Mouse (Mus musculus) MEL (cell line): ENCODE results near the gene Slc24a4.

ENCODE experiments used
- CHD2 ChIP-seq: IDR thresholded peaks from 2 replicates; pipeline ENCODE4 v1.6.1; 2011; ENCODE audit warnings: low read length, improper control_type of control experiment
- CTCF ChIP-seq, 3 experiments: IDR thresholded peaks in 2 of 3; conservative IDR thresholded peaks in 1 of 3; 2 replicates each; pipeline ENCODE4 v1.5.1; 2011 to 2012; ENCODE audit warnings: low read length in 3 of 3, low read depth in 2 of 3, mild to moderate bottlenecking in 2 of 3, improper control_type of control experiment in 1 of 3, inconsistent platforms in 1 of 3, mixed read lengths in 1 of 3, moderate library complexity in 1 of 3; ENCODE audit not compliant: control insufficient read depth in 1 of 3, insufficient read depth in 1 of 3, poor library complexity in 1 of 3, severe bottlenecking in 1 of 3
- EP300 ChIP-seq, 2 experiments: IDR thresholded peaks; 2 replicates each; pipeline ENCODE4 v1.6.1; 2011; ENCODE audit warnings: improper control_type of control experiment in 2 of 2, low read length in 2 of 2, low read depth in 1 of 2, mild to moderate bottlenecking in 1 of 2
- GATA1 ChIP-seq: IDR thresholded peaks from 2 replicates; pipeline ENCODE4 v1.6.1; 2011; ENCODE audit warnings: low read depth, low read length, improper control_type of control experiment
- JUND ChIP-seq: IDR thresholded peaks from 2 replicates; pipeline ENCODE4 v1.6.1; 2011; ENCODE audit warnings: low read depth, mild to moderate bottlenecking, improper control_type of control experiment, low read length
- MAX ChIP-seq: IDR thresholded peaks from 2 replicates; pipeline ENCODE4 v1.6.1; 2011; ENCODE audit warnings: low read length, improper control_type of control experiment
- MXI1 ChIP-seq: IDR thresholded peaks from 2 replicates; pipeline ENCODE4 v1.6.1; 2011; ENCODE audit warnings: mild to moderate bottlenecking, low read depth, low read length, improper control_type of control experiment
- POLR2A ChIP-seq, 2 experiments: IDR thresholded peaks; 2 replicates each; pipeline ENCODE4 v1.6.1; 2011 to 2012; ENCODE audit warnings: low read length in 2 of 2, mild to moderate bottlenecking in 2 of 2, control low read depth in 1 of 2, improper control_type of control experiment in 1 of 2, low read depth in 1 of 2, moderate library complexity in 1 of 2; ENCODE audit not compliant: control insufficient read depth in 1 of 2, insufficient read depth in 1 of 2, poor library complexity in 1 of 2
- TCF12 ChIP-seq: IDR thresholded peaks from 2 replicates; pipeline ENCODE4 v1.6.1; 2014; ENCODE audit warnings: low read depth, mild to moderate bottlenecking, inconsistent platforms, low read length, improper control_type of control experiment, moderate library complexity
- USF1 ChIP-seq: IDR thresholded peaks from 2 replicates; pipeline ENCODE4 v1.6.1; 2014; ENCODE audit warnings: low read depth, mild to moderate bottlenecking, inconsistent platforms, low read length, improper control_type of control experiment, moderate library complexity
- ZC3H11A ChIP-seq: IDR thresholded peaks from 2 replicates; pipeline ENCODE4 v1.6.1; 2012; ENCODE audit warnings: low read depth, mild to moderate bottlenecking, inconsistent platforms, low read length, improper control_type of control experiment

- no peak for TF ChIP-seq JUND
- TF ChIP-seq POLR2A (IDR thresholded peaks at IDR 0.05; ENCODE audit: control insufficient read depth in 1 of 2, insufficient read depth in 1 of 2, low read depth in 1 of 2, low read length in 2 of 2, poor library complexity in 1 of 2) = no peak
- no peak for TF ChIP-seq GATA1
- TF ChIP-seq EP300 (IDR thresholded peaks at IDR 0.05; ENCODE audit: low read depth in 1 of 2, low read length in 2 of 2) = no peak
- TF ChIP-seq ZC3H11A = no peak
- TF ChIP-seq MAX = no peak
- no peak for TF ChIP-seq TCF12
- TF ChIP-seq CTCF (IDR thresholded peaks at IDR 0.05 in 2 of 3, conservative IDR thresholded peaks at IDR 0.05 in 1 of 3; ENCODE audit: control insufficient read depth in 1 of 3, insufficient read depth in 1 of 3, low read depth in 2 of 3, low read length in 3 of 3, poor library complexity in 1 of 3, severe bottlenecking in 1 of 3) = no peak
- no peak for TF ChIP-seq USF1
- TF ChIP-seq CHD2 = no peak
- TF ChIP-seq MXI1 = no peak
These were observed 121.8 kb downstream of the Slc24a4 start for GRCm38 (mm10) chr12:102250316-102250715.
